Mouse (Mus musculus) lung, postnatal 4 days (tissue): Measurements from ENCODE around the gene Dab1.
A peak's percentile ranks its signal among the peaks of the same experiment; 100 is the strongest.

ENCODE experiments used
- DNase-seq, 2 experiments: peaks; one replicate each; pipeline ENCODE4 v3.0.0; 2021

The Dab1 gene

DNA sequence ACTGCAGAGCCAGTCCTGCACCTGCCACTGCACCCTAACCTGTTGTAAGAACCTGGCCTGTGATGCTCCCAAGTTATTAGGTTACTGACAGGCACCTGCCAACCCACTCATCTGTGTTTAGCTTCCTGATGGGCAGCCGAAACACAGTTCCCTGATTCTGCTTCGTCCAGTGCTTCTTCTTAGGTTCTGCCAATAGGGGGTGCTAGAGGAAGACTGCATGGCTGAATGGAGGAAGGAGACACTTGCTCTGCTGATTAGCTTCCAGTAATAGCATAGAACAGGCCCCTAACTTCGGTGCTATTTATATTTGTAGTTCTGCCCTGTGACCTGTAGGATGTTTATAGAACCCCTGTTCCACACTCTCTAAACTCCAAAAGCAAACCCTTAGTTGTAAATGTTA, 83.0 kb downstream of the Dab1 start:
- peak in 1 of 2 experiments; percentile 5 for DNase-seq

DNA sequence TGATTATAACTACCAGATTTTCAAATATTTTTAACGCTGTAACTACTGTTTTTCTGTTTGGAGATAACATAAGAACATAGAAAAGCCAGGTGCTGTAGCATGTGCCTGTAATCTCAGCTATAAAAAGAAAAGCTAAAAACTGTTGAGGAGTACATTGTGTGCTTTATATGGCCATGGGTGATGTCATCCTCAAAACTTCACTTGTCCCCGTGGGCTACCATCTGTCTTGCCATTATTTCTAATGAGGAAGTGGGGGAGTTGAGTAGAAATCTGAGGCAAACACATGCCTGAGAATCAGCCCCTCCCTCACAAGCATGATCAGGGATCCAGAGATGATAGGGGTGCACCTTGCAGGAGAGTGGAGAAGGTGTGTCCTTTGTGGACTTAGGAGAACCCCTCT, 85.3 kb downstream of the Dab1 start:
- DNase-seq = no peak

DNA sequence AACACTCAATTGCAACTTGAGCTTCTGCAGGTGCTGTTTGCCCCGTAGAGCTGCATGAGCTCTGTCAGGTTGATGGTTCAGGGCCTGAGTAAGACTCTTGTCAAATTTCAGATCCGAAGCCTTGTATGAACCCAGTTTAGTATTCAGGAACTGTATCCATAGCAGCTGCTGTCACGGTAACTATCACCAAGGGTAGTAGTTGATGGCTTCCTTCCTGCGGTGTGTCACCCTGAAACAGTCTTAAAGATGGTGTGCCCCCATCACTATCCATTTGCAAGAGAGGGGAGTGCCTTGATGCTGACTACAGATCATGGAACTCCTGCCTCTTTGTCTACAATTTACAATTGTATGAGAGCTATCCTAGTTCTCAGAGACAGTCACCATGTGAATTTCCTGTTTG, 87.3 kb downstream of the Dab1 start:
- no peak for DNase-seq

DNA sequence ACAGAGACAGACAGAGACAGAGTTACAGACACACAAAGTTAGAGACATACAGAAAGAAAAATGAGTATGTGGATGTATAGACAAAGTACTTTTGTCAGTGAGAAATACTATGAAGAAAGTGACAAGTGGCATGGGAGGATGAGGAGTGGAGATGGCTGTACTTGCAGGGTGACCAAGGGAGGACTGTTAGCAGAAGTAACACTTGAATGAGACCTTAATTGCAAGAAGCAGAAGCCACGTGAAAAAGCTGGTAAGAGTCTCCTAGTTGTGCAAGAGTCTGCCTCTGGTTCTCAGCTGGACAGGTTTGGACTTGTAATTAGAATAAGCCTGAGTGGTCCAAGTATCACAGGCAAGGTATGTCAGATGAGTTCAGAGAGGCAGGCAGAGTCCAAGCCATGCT, 88.0 kb downstream of the Dab1 start:
- no peak for DNase-seq

DNA sequence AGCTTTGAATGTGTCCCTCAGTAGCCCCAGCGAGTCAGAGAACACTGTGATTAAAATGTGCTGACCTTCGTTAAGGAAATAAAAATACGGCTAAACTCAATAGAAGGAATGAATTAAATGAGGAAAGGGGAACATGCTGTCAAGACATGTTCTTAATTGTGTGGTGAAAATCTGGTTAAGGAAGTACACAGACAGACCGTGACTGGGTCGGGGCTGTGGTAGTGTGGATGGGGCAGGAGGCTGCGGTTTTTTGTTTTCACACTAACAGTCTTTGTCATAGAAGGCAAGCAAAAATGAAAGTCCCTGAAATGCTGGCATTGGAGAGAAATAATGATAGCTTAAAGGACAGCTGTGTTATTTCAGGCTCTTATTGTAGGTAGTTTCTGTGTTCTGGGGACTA, 92.2 kb downstream of the Dab1 start:
- DNase-seq = no peak

DNA sequence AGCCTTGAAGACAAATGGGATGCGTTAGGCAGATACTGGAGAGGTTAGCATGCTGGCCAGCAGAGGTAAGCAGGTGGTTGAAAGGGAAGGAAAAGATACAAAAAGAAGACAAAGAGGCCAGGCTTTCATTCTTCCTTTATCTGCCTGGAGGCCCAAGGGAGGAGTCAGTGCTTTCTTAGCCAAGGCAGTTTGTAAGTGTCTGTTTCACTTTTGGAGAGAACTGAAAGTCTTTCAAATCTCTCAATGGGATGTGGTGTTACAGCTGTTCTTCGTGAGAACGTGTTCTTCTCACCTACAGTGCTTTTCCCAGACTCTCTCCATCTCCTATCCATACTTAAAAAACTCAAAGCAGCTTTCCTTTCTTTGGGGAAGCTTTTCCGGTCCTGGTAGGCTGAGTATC, 94.8 kb downstream of the Dab1 start:
- no peak for DNase-seq

DNA sequence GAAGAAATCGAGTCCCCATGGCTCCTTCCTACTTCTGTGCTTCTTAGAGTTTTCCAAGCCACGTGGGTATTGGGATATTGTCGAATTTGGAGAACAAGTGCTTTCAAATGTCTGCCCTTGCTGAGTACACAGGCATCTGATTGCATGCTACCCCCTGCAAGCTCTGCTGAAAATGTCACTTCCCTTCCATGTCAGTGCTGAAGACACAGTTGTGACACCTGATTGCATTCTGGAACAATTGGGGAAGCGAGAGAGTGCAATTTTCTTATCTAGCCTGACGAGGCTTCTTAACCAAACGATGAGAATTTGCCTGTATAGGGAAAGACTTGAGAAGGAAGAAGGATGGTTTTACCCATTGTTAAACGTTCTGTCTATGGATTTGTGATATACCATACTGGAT, 95.8 kb downstream of the Dab1 start:
- DNase-seq = no peak

DNA sequence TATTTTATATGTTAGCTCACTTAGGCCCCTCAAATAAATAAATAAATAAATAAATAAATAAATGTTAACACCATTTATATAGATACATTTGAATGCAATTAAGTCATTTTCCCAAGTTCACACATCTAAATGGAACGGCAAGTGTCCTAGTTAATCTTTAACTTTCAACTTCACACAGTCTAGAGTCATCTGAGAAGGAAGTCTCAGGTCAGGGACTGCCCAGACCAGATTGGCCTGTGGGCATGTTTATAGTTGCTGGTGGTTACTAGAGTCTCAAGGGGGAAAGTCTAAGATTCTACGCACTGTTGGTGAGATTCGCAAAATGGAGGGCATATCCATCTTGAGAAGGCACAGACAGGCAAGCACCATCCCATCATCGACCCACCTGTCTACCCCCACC, 96.4 kb downstream of the Dab1 start:
- DNase-seq = no peak

DNA sequence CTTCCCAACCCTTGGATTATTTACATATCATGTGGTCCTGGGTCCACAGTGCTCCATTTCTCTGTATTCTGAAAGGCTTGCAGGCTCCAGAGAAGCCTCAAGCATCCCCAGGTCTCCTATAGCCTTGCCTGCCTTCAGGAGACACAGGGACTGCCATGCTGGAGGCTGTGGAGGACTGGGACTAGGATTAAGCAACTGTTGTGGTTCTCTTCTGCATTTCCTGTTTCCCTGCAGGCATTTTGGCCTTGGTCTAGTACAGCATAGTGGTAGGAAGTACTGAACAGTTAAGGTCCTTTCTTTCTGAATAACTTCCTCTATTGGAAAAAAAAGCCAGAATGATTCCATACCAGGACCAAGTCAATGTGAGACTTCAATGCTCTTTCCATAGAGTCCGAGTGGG, 103.6 kb downstream of the Dab1 start:
- DNase-seq = no peak

DNA sequence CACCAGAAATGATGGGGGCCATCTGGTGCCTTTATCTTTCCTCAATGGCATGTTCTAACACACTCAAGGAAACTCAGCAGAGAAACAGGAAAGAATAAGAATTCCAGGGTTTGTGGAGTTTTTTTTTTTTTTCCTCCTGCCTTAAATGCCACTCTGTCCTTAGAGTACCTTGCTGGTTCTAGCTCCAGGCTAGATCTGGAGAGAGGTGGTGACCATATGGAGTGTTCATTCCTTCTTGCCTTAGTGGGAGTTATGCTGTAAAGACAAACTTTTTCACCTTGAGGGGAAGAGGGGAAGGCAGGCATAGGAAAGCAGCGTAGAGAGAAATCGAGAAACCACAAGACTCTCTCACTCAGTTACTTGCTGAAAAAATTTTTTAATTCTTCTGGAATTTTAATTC, 107.3 kb downstream of the Dab1 start:
- DNase-seq = no peak

DNA sequence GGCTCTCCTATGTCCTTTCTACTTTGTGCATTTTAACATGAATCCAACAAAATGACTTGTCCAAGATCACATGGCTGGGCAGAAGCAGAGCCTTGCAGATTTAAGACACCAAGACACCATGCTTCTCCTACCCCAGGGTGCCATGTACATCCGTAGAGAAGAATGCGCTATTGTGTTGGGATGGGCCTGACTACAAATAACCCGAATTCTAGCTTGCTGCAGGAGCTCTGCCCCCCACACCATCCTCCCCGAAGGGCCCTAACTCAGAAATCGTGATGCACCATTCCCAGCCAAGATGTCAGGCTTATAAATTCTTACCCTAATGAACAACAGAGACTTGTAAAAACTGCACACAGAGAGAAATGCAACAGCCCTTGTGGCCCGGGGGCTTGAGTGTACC, 118.0 kb downstream of the Dab1 start:
- DNase-seq = no peak

DNA sequence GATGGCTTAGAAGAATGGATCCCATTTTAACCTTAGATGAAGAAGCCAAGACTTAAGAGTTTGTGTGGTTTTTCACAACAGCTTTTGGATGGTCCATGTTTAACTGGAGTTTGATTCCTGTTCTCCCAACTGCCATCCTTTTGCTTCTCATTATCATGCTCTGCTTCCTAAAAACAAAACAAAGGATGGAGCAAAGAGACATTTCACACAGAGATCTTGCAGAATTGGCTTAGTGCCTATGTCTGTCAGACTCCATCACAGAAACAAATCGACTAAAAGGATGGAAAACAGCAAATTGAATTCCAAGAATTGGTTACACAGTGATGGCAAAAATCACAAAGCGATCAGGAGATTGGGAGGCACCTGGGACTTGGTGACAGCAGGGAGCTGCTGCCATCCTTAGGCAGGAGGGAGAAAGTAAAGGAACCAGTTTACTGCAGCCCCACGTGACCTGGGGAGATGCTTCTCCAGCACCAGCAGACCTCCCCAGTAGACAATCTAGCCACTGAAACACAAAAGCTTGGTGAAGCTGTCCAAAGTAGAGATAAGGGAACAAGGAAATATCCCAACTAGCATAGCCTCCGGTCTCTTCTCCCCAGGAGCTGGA, 132.2 kb downstream of the Dab1 start:
- no peak for DNase-seq

DNA sequence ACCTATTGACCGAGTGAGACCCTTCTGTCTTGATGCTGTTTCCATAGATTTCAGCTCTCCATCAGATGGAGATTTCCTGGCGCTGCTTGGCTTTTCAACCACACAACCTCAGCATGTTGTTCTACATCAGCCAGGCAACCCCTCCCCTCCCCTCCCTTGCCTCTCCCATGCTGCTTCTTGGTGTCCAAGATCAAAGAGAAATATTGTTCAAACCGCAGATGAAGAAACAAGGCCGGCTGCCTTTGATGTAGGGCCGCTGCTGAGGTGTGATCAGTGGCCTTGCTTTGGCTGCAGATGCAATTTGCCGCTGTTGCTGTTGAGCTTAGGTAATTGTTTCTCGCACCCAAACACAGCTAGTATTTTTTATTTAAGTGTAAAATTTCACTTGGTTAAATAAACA, 135.4 kb downstream of the Dab1 start:
- no peak for DNase-seq

DNA sequence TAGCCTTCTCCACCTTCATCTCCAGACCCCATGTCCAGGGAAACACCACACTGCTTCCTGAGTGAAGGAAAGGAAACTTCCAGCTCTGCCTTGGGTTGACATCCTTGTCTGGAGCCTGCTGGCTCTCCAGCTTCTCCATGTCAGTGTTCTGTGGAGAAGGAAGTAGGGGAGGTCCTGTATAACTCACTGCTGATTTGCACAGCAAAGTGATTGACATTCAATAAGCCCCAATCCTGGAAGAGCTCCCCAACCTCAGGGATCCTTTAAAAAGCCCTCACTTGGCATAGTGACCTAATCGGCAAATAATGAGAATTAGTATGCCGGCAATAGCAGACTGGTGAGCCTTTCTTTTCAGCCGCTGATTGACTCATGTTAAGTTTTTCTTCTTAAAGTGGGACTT, 138.1 kb downstream of the Dab1 start:
- no peak for DNase-seq

DNA sequence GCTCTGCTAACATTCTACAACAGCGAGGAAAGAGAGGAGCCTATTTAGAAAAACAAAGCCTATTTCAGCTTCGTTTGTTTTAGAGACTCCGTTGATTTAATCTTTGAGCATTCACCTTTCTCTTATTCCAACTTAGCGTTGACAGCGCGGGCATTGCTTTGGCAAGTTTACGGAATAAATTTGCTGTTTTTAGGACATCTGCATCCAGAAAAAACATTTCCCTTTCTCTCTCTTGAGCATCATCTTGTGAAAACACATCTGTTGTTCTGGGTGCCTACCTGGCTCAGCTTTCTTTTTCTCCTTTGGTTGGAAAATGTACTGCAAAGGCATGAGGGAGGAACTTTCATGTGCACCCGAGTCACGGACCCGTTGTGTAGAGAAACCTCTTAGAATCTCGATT, 143.3 kb downstream of the Dab1 start:
- no peak for DNase-seq

DNA sequence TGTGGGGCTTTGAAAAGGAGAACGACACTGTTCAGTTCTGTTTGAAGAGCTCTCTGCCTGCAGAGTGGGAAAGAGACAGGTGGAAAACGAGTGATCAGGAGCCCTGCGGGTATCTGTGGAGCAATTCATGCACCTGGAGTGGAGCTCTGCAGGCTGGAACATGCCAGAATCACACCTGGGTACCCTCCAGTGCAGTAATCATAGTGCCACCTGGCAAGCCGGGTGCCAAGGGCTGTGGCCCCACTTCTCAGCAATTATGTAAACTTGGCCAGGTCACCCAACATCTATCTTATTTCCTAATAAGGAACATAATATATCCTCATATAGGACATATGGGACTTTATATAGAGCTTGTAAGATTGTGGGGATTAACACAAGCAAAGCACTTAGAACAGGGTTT, 156.6 kb downstream of the Dab1 start:
- no peak for DNase-seq

DNA sequence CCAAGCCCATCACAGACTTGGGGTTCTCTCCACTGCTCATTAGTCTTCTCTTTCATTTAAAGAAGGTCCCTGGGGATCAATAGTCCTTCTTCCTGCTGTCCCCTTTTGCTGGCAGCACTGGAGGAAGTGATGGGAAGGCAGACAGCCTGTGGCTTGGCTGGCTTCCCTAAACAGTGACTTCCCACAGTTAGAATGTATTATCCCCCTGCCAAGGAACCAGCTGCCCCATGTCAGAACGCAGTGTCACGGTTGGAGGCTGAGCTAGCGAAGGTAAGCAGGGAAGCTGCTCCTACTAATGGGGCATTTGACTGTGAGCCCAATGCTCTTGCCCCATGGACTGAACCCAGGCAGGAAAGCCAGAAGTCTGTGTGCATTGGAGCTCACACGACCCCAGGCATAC, 162.2 kb downstream of the Dab1 start:
- peak; percentile 77 to 91 for DNase-seq

DNA sequence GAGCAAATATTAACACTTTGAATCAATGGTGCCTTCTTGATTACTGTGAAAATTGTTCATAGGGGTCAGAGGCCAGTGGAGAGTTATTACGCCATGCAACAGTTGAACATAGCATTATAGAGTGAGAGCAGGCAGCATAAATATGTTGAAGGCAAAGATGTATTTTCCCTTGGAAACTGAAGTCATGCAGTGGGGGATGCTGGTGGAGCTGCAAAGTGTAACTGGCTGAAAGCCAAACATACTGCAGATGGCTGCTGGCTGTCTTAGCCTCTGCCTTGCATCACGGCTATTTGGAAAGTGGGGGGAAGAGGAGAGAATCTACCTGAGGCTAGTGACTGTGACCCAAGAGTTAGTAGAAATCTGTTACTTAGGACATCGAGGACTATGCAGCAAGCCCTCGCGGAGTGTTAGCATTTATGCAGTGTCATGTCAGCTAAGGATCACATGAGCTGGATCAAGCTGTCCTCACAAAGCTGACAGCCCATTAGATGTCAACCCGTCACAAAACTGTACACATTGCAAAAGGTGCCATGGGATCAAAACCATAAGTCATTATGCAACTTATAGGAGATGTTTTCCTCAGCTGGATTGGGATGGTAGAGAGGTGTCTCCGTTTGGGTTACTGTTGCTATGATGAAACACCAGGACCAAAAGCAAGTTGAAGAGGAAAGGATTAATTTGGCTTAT, 164.5 kb downstream of the Dab1 start:
- peak in 1 of 2 experiments; percentile 35 for DNase-seq

DNA sequence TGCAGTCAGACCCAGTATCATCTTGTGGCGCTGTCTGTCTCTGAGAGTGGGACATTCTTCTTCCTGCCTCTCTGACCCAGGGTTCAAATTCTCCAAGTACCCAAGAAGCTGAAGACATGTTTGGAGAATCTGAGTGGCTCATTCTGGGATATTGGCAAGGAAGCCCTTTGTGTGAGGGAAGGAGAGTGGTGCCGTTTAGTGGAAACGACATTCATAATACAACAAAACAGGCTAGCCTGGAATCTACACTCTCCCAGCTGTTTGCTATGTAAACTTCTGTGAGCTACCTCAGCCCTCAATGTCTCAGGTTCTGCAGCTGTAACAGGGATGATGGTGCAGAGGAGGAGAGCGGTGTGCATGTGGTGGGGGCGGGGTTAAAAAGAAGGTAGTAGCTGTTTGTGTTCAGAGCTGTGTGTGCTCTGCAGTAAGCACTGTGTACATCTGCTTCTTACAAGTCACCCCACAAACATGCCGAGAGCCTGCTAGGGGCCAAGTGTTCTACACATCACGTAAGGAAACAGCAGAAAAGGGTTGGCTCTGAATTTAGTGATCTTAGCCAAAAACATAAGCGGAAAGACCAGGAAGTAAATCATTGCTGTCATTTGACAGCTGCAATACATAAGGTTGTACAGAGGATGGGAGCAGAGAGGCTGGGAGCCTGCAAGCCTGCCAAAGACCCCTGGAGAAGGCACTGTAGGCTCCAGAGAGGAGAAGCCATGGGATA, 174.6 kb downstream of the Dab1 start:
- peak in 1 of 2 experiments; percentile 56 for DNase-seq

DNA sequence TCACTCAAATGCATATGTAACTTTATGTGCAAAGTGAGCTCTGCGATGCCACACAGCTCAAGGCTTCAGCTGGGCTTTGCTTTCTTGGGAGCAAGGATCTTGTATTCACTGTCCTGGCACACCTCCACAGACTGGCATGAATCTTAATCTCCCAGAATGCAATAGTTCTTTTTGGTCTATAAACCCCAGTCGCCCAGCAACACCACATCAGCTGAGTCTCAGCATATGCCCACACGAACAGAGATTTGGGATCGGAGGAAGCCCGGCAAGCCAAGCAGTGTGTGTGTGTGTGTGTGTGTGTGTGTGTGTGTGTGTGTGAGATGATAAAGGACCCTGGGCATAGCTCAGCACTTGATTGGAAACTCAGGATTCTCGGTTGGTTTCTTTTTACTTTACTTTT, 177.3 kb downstream of the Dab1 start:
- no peak for DNase-seq

DNA sequence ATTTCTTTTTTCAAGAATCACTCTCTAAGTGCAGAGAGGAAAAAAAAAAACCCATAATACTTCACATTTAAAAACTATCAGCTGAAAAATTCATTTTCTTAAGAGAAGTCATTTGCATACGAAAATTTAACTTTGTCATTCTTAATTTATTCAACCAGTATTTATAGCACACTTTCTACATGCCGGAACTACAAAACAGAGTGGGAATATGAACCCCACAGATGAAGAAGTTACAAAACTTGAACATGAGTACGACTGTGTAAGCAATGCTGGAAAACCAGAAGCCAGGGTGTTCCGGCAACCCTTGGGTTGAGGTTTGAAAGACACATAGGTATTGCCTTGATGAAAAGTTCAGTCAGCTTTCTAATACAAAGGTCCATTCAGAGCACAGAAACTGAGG, 183.3 kb downstream of the Dab1 start:
- DNase-seq = no peak

DNA sequence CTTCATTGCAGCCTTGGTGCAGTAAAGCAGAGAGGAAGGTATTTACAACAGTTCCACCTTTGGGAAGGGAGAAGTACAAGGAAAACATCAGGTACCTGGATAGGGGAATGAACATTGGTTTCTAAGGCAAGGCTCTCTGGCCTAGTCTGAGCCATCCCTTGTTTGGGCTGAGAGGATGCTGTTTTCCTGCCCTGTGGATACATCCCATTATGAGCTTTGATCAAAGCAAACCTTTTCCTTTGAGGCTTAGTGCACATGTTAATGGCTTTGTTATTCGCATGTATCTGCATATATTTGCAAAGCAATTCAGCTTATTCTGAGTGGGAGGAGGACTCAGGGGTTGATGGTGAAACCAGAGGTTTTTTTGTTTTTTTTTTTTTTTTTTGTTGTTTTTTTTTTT, 185.3 kb downstream of the Dab1 start:
- DNase-seq = no peak

DNA sequence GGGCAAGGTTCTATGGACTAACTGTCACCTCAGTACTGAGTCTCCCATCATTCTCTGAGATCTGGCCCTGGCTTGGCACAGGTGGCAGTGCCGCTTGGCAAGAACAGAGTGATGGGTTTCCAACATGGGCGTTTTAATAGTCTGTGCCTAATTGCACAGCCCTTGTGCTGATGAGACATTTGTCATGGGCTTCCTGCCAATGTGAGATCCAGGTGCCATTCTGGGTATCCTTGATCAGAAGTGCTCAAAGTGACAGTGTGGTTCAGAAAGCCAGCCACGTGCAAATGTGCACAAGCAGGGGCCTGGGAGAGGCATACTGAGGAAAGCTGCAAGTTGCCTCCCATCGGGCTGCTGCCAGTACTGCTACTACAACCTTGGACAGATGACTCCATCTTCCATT, 203.5 kb downstream of the Dab1 start:
- DNase-seq = no peak

DNA sequence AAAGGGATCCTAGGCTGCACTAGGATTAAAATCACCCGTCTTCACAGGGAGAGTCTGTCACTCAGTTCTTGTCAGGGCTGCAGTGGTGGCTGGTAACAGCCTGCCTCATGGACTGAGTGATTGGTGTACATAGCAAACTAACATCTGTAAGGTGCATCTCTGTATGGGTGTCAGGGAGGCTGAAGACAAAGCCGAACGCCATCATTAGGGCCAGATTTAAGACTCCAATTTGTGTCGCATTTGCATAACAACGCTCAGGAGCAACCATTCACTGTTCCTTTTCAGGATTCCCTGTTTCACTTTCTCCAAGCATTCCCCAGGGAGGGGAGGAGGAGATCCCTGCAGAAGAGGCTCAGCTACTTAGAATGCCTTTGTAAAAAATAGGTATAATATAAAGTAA, 219.2 kb downstream of the Dab1 start:
- no peak for DNase-seq

DNA sequence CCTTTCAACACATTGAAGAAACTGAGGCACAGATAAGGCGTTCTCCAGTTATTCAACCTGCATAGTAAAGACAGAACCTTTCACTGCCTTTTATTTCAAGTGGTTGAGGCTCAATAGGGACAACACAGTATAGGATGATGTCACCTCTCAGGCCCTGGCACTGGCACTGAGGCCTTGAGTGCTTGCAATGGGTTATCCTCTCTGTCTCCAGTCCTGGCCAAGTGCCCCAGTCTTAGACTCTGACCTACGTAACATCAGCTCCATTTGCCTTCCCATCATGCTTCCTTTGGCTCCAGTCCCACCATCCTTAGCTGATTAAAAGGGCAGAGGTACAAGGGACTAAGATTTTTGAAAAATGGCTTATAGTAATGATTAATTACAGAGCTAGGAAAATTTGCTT, 220.4 kb downstream of the Dab1 start:
- DNase-seq = no peak
